Mouse (Mus musculus): Measurements from ENCODE around the gene Rhox2b. TPM values are rescaled to one million over a fixed set of nuclear protein-coding genes. Genes with fewer than 3 reads are reported as not detected.
"Not testable (repeated sequence)": the region's sequence is repeated elsewhere in the genome, so short reads cannot be mapped to it uniquely, and the experiment has no call there.

The Rhox2b gene
- polyA plus RNA-seq (2012; rRNA removed), result not detected in 2 replicates

DNA sequence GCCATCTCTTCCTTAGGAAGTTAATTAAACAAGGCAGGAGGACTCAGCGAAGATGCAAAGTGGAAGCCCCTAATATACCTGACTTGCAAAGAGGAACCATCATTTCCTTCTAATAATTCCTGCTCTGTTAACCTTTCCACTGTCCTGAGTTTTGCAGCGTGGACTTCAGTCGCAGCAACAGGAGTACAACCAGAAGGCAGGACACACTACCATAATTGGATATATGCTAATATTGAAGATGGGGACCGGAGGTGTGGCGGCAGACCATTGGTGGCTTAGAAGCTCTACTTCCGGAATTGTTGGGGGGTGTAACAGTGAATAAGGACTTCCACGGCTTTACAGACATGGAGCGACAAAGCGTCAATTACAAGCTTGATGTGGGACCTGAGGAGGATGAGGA is at the start of gene Rhox2b:
Gene Rhox2b (plus strand): TSS at position 301 of the 400 bp plus-strand sequence.
- H3K4me1 ChIP-seq (ENCODE audit: control insufficient read depth, insufficient read depth, low read length); H3K27me3 ChIP-seq (ENCODE audit: control insufficient read depth, insufficient read depth, low read length); H3K27ac ChIP-seq (ENCODE audit: insufficient read depth, low read length); DNase-seq; H3K4me3 ChIP-seq (replicated peaks; ENCODE audit: insufficient read depth, low read depth, low read length): not testable (repeated sequence)
- no CpG with 5 or more reads among the region's 9 CpGs for WGBS

DNA sequence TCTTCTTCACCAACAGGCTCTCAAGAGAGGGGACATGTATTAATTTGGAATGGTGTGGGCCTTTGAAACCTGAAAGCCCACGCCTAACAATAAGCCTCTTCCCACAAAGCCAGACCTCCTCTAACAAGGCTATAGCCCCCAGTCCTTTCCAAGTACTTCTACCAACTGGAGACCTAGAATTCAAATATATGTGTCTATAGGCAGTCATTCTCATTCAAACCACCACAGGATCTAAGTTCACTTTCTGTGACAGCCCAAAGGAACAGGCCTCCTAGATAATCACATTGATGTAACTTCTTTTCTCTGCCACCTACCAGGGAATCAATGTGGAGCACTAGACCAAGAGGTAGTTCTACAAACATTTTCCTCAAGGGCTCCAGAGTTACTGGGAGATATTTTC is 32.1 kb upstream of the Rhox2b start, which contains the start of gene Rhox3a2:
Gene Rhox3a2 (plus strand): TSS at position 301 of the 400 bp plus-strand sequence.
- DNase-seq; H3K4me3 ChIP-seq (replicated peaks; ENCODE audit: insufficient read depth, low read depth, low read length); H3K4me1 ChIP-seq (ENCODE audit: control insufficient read depth, insufficient read depth, low read length); H3K27ac ChIP-seq (ENCODE audit: insufficient read depth, low read length); H3K27me3 ChIP-seq (ENCODE audit: control insufficient read depth, insufficient read depth, low read length): not testable (repeated sequence)
- no CpG with 5 or more reads among the region's 1 CpGs for WGBS

DNA sequence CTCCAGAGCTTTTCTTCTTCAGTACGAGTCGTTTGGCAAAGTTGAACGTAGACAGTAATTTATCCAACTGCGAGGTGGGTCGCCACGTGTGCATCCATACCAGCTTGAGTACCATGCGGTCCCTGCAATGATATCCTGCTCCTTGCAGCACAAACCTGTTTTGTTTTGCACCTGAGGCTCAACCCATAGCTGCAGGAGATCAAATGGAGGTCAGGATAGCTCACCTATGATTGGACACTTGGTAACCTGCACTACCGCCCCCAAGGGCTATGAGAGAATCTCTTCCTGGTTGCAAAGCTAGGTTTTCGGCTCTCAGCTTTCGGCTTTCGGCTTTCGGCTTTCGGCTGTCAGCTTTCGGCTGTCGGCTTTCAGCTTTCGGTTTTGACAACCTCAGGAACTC is 21.3 kb upstream of the Rhox2b start, which contains the start of gene Rhox4a2:
Gene Rhox4a2 (plus strand): TSS at position 301 of the 400 bp plus-strand sequence.
- not testable (repeated sequence) for H3K27me3 ChIP-seq (ENCODE audit: control insufficient read depth, insufficient read depth, low read length); DNase-seq
- 93% methylated on average over 9 of the region's 16 CpGs for WGBS

DNA sequence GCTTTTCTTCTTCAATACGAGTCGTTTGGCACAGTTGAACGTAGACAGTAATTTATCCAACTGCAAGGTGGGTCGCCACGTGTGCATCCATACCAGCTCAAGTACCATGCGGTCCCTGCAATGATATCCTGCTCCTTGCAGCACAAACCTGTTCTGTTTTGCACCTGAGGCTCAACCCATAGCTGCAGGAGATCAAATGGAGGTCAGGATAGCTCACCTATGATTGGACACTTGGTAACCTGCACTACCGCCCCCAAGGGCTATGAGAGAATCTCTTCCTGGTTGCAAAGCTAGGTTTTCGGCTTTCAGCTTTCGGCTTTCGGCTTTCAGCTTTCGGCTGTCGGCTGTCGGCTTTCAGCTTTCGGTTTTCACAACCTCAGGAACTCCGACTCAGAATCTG is 20.3 kb downstream of the Rhox2b start, which contains the start of gene Rhox4b:
Gene Rhox4b (plus strand): TSS at position 301 of the 400 bp plus-strand sequence.
- 91% methylated on average over 14 of the region's 15 CpGs for WGBS
- not testable (repeated sequence) for H3K27me3 ChIP-seq (ENCODE audit: control insufficient read depth, insufficient read depth, low read length); DNase-seq; H3K4me1 ChIP-seq (ENCODE audit: control insufficient read depth, insufficient read depth, low read length); H3K4me3 ChIP-seq (replicated peaks; ENCODE audit: insufficient read depth, low read depth, low read length); H3K27ac ChIP-seq (ENCODE audit: insufficient read depth, low read length)

More for the DNA sequence above, 21.3 kb upstream of the Rhox2b start, which contains the start of gene Rhox4a2:
- not testable (repeated sequence) for H3K4me1 ChIP-seq (ENCODE audit: control insufficient read depth, insufficient read depth, low read length); H3K27ac ChIP-seq (ENCODE audit: insufficient read depth, low read length); H3K4me3 ChIP-seq (replicated peaks; ENCODE audit: insufficient read depth, low read depth, low read length)

DNA sequence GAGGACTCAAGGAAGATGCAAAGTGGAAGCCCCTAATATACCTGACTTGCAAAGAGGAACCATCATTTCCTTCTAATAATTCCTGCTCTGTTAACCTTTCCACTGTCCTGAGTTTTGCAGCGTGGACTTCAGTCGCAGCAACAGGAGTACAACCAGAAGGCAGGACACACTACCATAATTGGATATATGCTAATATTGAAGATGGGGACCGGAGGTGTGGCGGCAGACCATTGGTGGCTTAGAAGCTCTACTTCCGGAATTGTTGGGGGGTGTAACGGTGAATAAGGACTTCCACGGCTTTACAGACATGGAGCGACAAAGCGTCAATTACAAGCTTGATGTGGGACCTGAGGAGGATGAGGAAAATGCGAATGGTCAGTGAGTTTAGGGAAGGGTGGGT is 41.5 kb downstream of the Rhox2b start, which contains the start of gene Rhox2c:
Gene Rhox2c (plus strand): TSS at position 301 of the 400 bp plus-strand sequence.
- WGBS, result 92% methylated on average over 8 of the region's 10 CpGs

DNA sequence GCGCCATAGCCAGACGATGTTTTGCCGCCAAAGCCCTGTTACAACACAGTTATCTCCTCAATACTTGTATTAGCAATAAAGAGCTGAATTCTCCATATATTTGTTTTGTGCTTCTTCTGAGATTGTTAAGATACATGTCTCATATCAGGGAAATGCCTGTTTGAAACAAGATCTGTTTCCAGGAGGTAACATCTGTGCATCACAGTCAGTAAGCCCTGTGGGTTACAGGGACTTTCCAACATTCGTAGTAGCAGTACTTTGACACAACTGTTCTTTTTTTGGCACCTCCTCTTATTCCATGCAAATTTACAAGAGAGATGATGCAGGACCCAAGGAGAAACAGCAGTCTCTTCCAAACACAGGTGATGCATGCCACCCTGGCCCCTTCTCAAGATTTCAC is 46.4 kb downstream of the Rhox2b start, which contains the start of gene Rhox3c:
Gene Rhox3c (plus strand): TSS at position 301 of the 400 bp plus-strand sequence.
- DNase-seq; H3K27me3 ChIP-seq (ENCODE audit: control insufficient read depth, insufficient read depth, low read length); H3K27ac ChIP-seq (ENCODE audit: insufficient read depth, low read length); H3K4me1 ChIP-seq (ENCODE audit: control insufficient read depth, insufficient read depth, low read length); H3K4me3 ChIP-seq (replicated peaks; ENCODE audit: insufficient read depth, low read depth, low read length): not testable (repeated sequence)
- WGBS, result 92% methylated on average over 3 of the region's 4 CpGs

More for the DNA sequence above, 41.5 kb downstream of the Rhox2b start, which contains the start of gene Rhox2c:
- not testable (repeated sequence) for H3K27me3 ChIP-seq (ENCODE audit: control insufficient read depth, insufficient read depth, low read length); H3K4me1 ChIP-seq (ENCODE audit: control insufficient read depth, insufficient read depth, low read length); H3K27ac ChIP-seq (ENCODE audit: insufficient read depth, low read length); H3K4me3 ChIP-seq (replicated peaks; ENCODE audit: insufficient read depth, low read depth, low read length); DNase-seq

Other genes starting within 250 kb of the Rhox2b start
- 0.05 and 0.22 TPM in 2 replicates for gene Akap14, start 243.2 kb upstream of the Rhox2b start, polyA plus RNA-seq (2012; rRNA removed)
- 567 TPM in 2 replicates for gene Ndufa1, start 220.9 kb upstream of the Rhox2b start, polyA plus RNA-seq (2012; rRNA removed)
- gene Rnf113a1, start 220.8 kb upstream of the Rhox2b start, polyA plus RNA-seq (2012; rRNA removed), result 8.3 and 9.5 TPM in 2 replicates
- not detected in 2 replicates for gene Gm9, start 201.0 kb upstream of the Rhox2b start, polyA plus RNA-seq (2012; rRNA removed)
- not detected in 2 replicates for gene Rhox1, start 189.8 kb upstream of the Rhox2b start, polyA plus RNA-seq (2012; rRNA removed)
- not detected in 2 replicates for gene Rhox2a, start 167.1 kb upstream of the Rhox2b start, polyA plus RNA-seq (2012; rRNA removed)
- gene Rhox3a, start 162.1 kb upstream of the Rhox2b start, polyA plus RNA-seq (2012; rRNA removed), result not detected in 2 replicates
- not detected in 2 replicates for gene Rhox4a, start 146.7 kb upstream of the Rhox2b start, polyA plus RNA-seq (2012; rRNA removed)
- not detected in 2 replicates for gene Rhox3a2, start 32.0 kb upstream of the Rhox2b start, polyA plus RNA-seq (2012; rRNA removed)
- not detected in 2 replicates for gene Rhox4a2, start 21.2 kb upstream of the Rhox2b start, polyA plus RNA-seq (2012; rRNA removed)
- gene Rhox4b, start 20.4 kb downstream of the Rhox2b start, polyA plus RNA-seq (2012; rRNA removed), result not detected in 2 replicates
- not detected in 2 replicates for gene Rhox2c, start 41.6 kb downstream of the Rhox2b start, polyA plus RNA-seq (2012; rRNA removed)
- not detected in 2 replicates for gene Rhox3c, start 46.5 kb downstream of the Rhox2b start, polyA plus RNA-seq (2012; rRNA removed)
- gene Rhox4c, start 68.3 kb downstream of the Rhox2b start, polyA plus RNA-seq (2012; rRNA removed), result not detected in 2 replicates
- not detected in 2 replicates for gene Rhox2d, start 81.4 kb downstream of the Rhox2b start, polyA plus RNA-seq (2012; rRNA removed)
- not detected in 2 replicates for gene Rhox4d, start 102.3 kb downstream of the Rhox2b start, polyA plus RNA-seq (2012; rRNA removed)
- not detected in 2 replicates for gene Rhox2e, start 118.4 kb downstream of the Rhox2b start, polyA plus RNA-seq (2012; rRNA removed)
- gene Rhox3e, start 130.0 kb downstream of the Rhox2b start, polyA plus RNA-seq (2012; rRNA removed), result not detected in 2 replicates
- gene Rhox4e, start 145.3 kb downstream of the Rhox2b start, polyA plus RNA-seq (2012; rRNA removed), result not detected in 2 replicates
- gene Rhox2f, start 159.3 kb downstream of the Rhox2b start, polyA plus RNA-seq (2012; rRNA removed), result not detected in 2 replicates
- not detected in 2 replicates for gene Rhox3f, start 168.9 kb downstream of the Rhox2b start, polyA plus RNA-seq (2012; rRNA removed)
- gene Rhox4f, start 195.6 kb downstream of the Rhox2b start, polyA plus RNA-seq (2012; rRNA removed), result not detected in 2 replicates
- gene Rhox3g, start 216.5 kb downstream of the Rhox2b start, polyA plus RNA-seq (2012; rRNA removed), result not detected in 2 replicates
- not detected in 2 replicates for gene Rhox2g, start 231.4 kb downstream of the Rhox2b start, polyA plus RNA-seq (2012; rRNA removed)
- not detected in 2 replicates for gene Rhox4g, start 239.3 kb downstream of the Rhox2b start, polyA plus RNA-seq (2012; rRNA removed)